Mouse (Mus musculus): ENCODE measurements around the gene Oxa1l. TPM values are rescaled to one million over a fixed set of nuclear protein-coding genes. Genes with fewer than 3 reads are reported as not detected.

The Oxa1l gene
- total and polyA plus RNA-seq, 3 experiments: 34.2 to 134 (median 72.2) TPM

- Histone ChIP-seq H3K36me3 (replicated peaks) (no peaks in the 10 kb centered on the region), H3K4me3 (ENCODE audit: low read depth, low read length) (no peak overlapping the region), H3K9me3 (replicated peaks) (no peaks in the 10 kb centered on the region), H3K4me1 (ENCODE audit: insufficient read depth, low read depth, low read length) (peaks cover 8% of the 10 kb centered on the region), H3K27me3 (ENCODE audit: insufficient read depth, low read length) (peaks cover 22% of the 10 kb centered on the region)
- no peak for ATAC-seq (ENCODE audit: extremely low read depth, insufficient number of reproducible peaks, low FRiP score, poor library complexity, severe bottlenecking)
- TF ChIP-seq GATA1 (IDR thresholded peaks at IDR 0.05; ENCODE audit: borderline replicate concordance, low read length) (no peak), CTCF (IDR thresholded peaks at IDR 0.05; ENCODE audit: low read depth, low read length) (no peak), TAL1 (conservative IDR thresholded peaks at IDR 0.05; ENCODE audit: low read depth, low read length) (no peak), POLR2AphosphoS5 (IDR thresholded peaks at IDR 0.05; ENCODE audit: insufficient replicate concordance, low read depth, low read length) (no peak), GATA2 (IDR thresholded peaks at IDR 0.05; ENCODE audit: borderline replicate concordance, low read depth, low read length) (no peak)
- no peak for DNase-seq (ENCODE audit: low spot score)
Measured at GRCm38 (mm10) chr14:54380616-54381015, 20.0 kb downstream of the Oxa1l start.

GRCm38 (mm10) chr14:54381816-54382215 lies 21.2 kb downstream of the Oxa1l start:
- H3K36me3 ChIP-seq (replicated peaks): no peaks in the 10 kb centered on the region
- no peak for TF ChIP-seq GATA2 (IDR thresholded peaks at IDR 0.05; ENCODE audit: borderline replicate concordance, low read depth, low read length)
- no peak for TF ChIP-seq CTCF (IDR thresholded peaks at IDR 0.05; ENCODE audit: low read depth, low read length)
- no peak for TF ChIP-seq GATA1 (IDR thresholded peaks at IDR 0.05; ENCODE audit: borderline replicate concordance, low read length)
- no peak for TF ChIP-seq TAL1 (conservative IDR thresholded peaks at IDR 0.05; ENCODE audit: low read depth, low read length)
- no peak for TF ChIP-seq POLR2AphosphoS5 (IDR thresholded peaks at IDR 0.05; ENCODE audit: insufficient replicate concordance, low read depth, low read length)
- DNase-seq (ENCODE audit: low spot score): no peak
- no peak for ATAC-seq (ENCODE audit: extremely low read depth, insufficient number of reproducible peaks, low FRiP score, poor library complexity, severe bottlenecking)
- H3K4me1 ChIP-seq (ENCODE audit: insufficient read depth, low read depth, low read length): peaks cover 8% of the 10 kb centered on the region
- peaks cover 26% of the 10 kb centered on the region for H3K27me3 ChIP-seq (ENCODE audit: insufficient read depth, low read length)
- H3K9me3 ChIP-seq (replicated peaks): no peaks in the 10 kb centered on the region
- H3K4me3 ChIP-seq (ENCODE audit: low read depth, low read length): no peak overlapping the region

GRCm38 (mm10) chr14:54382641-54383040 lies 22.0 kb downstream of the Oxa1l start:
- H3K9me3 ChIP-seq (replicated peaks): no peaks in the 10 kb centered on the region
- DNase-seq (ENCODE audit: low spot score): no peak
- peaks cover 8% of the 10 kb centered on the region for H3K4me1 ChIP-seq (ENCODE audit: insufficient read depth, low read depth, low read length)
- H3K27me3 ChIP-seq (ENCODE audit: insufficient read depth, low read length): peaks cover 24% of the 10 kb centered on the region
- H3K4me3 ChIP-seq (ENCODE audit: low read depth, low read length): no peak overlapping the region
- no peak for TF ChIP-seq CTCF (IDR thresholded peaks at IDR 0.05; ENCODE audit: low read depth, low read length)
- TF ChIP-seq TAL1 (conservative IDR thresholded peaks at IDR 0.05; ENCODE audit: low read depth, low read length): no peak
- TF ChIP-seq POLR2AphosphoS5 (IDR thresholded peaks at IDR 0.05; ENCODE audit: insufficient replicate concordance, low read depth, low read length): no peak
- TF ChIP-seq GATA1 (IDR thresholded peaks at IDR 0.05; ENCODE audit: borderline replicate concordance, low read length): no peak
- TF ChIP-seq GATA2 (IDR thresholded peaks at IDR 0.05; ENCODE audit: borderline replicate concordance, low read depth, low read length): no peak
- ATAC-seq (ENCODE audit: extremely low read depth, insufficient number of reproducible peaks, low FRiP score, poor library complexity, severe bottlenecking): no peak
- no peaks in the 10 kb centered on the region for H3K36me3 ChIP-seq (replicated peaks)

GRCm38 (mm10) chr14:54383355-54383771 lies 22.7 kb downstream of the Oxa1l start:
- Histone ChIP-seq H3K9me3 (replicated peaks) (no peaks in the 10 kb centered on the region), H3K36me3 (replicated peaks) (no peaks in the 10 kb centered on the region), H3K4me1 (ENCODE audit: insufficient read depth, low read depth, low read length) (peaks cover 8% of the 10 kb centered on the region), H3K27me3 (ENCODE audit: insufficient read depth, low read length) (peaks cover 19% of the 10 kb centered on the region), H3K4me3 (ENCODE audit: low read depth, low read length) (no peak overlapping the region)
- TF ChIP-seq TAL1 (conservative IDR thresholded peaks at IDR 0.05; ENCODE audit: low read depth, low read length): no peak
- no peak for TF ChIP-seq GATA1 (IDR thresholded peaks at IDR 0.05; ENCODE audit: borderline replicate concordance, low read length)
- no peak for TF ChIP-seq POLR2AphosphoS5 (IDR thresholded peaks at IDR 0.05; ENCODE audit: insufficient replicate concordance, low read depth, low read length)
- TF ChIP-seq GATA2 (IDR thresholded peaks at IDR 0.05; ENCODE audit: borderline replicate concordance, low read depth, low read length): no peak
- no peak for TF ChIP-seq CTCF (IDR thresholded peaks at IDR 0.05; ENCODE audit: low read depth, low read length)
- no peak for ATAC-seq (ENCODE audit: extremely low read depth, insufficient number of reproducible peaks, low FRiP score, poor library complexity, severe bottlenecking)
- DNase-seq (ENCODE audit: low spot score): no peak

GRCm38 (mm10) chr14:54384396-54384795 lies 23.8 kb downstream of the Oxa1l start:
- no peaks in the 10 kb centered on the region for H3K9me3 ChIP-seq (replicated peaks)
- no peaks in the 10 kb centered on the region for H3K36me3 ChIP-seq (replicated peaks)
- ATAC-seq (ENCODE audit: extremely low read depth, insufficient number of reproducible peaks, low FRiP score, poor library complexity, severe bottlenecking) (no peak), DNase-seq (ENCODE audit: low spot score) (no peak)
- H3K27me3 ChIP-seq (ENCODE audit: insufficient read depth, low read length): peaks cover 25% of the 10 kb centered on the region
- TF ChIP-seq GATA1 (IDR thresholded peaks at IDR 0.05; ENCODE audit: borderline replicate concordance, low read length) (no peak), TAL1 (conservative IDR thresholded peaks at IDR 0.05; ENCODE audit: low read depth, low read length) (no peak), POLR2AphosphoS5 (IDR thresholded peaks at IDR 0.05; ENCODE audit: insufficient replicate concordance, low read depth, low read length) (no peak), CTCF (IDR thresholded peaks at IDR 0.05; ENCODE audit: low read depth, low read length) (no peak), GATA2 (IDR thresholded peaks at IDR 0.05; ENCODE audit: borderline replicate concordance, low read depth, low read length) (no peak)
- H3K4me1 ChIP-seq (ENCODE audit: insufficient read depth, low read depth, low read length): peaks cover 5% of the 10 kb centered on the region
- no peak overlapping the region for H3K4me3 ChIP-seq (ENCODE audit: low read depth, low read length)

GRCm38 (mm10) chr14:54385968-54386618 lies 25.5 kb downstream of the Oxa1l start:
- Histone ChIP-seq H3K36me3 (replicated peaks) (no peaks in the 10 kb centered on the region), H3K27me3 (ENCODE audit: insufficient read depth, low read length) (peaks cover 28% of the 10 kb centered on the region), H3K4me3 (ENCODE audit: low read depth, low read length) (no peak overlapping the region), H3K9me3 (replicated peaks) (no peaks in the 10 kb centered on the region), H3K4me1 (ENCODE audit: insufficient read depth, low read depth, low read length) (no peaks in the 10 kb centered on the region; the same call in 1 of the 2 replicates)
- no peak for ATAC-seq (ENCODE audit: extremely low read depth, insufficient number of reproducible peaks, low FRiP score, poor library complexity, severe bottlenecking)
- TF ChIP-seq TAL1 (conservative IDR thresholded peaks at IDR 0.05; ENCODE audit: low read depth, low read length): no peak
- no peak for DNase-seq (ENCODE audit: low spot score)
